Mouse (Mus musculus) heart, adult 2 months (tissue): Measurements from ENCODE around the gene Zfp119b.

ENCODE experiments used
- CTCF ChIP-seq: fragments of 200-600 bp; IDR thresholded peaks from 2 replicates; pipeline ENCODE4 v1.8.1; 2022; ENCODE audit warnings: antibody characterized with exemption, mild to moderate bottlenecking, moderate library complexity
- POLR2A ChIP-seq: fragments of 200-500 bp; IDR thresholded peaks from 2 replicates; pipeline ENCODE4 v1.6.1; 2011; ENCODE audit warnings: mild to moderate bottlenecking, low read depth, low read length, control low read depth; ENCODE audit not compliant: insufficient read depth

DNA sequence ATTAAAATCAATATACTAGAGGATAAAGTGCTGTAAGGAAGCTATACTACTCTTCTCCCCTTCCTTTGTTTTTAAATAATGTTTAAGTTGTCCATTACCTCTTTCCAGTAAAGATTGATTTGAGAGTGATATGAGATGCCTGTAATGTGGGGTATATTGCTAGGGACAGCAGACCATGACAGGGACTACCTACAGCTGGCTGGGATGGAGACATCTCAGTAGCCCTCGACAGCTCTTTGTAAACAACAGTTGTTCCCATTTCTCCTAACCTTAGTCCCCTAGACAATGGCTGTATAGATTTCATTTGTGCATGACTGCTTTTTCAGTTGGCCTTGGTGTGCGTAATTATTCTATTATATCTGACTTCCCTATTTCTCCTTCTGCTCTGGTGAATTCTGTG is 46.2 kb downstream of the Zfp119b start:
- TF ChIP-seq CTCF (no peak), POLR2A (no peak)
